Mouse (Mus musculus) urinary bladder, postnatal 25 days (tissue): ENCODE data around the gene Cnn1.
"Not testable (repeated sequence)": the region's sequence is repeated elsewhere in the genome, so short reads cannot be mapped to it uniquely, and the experiment has no call there.

Experiments used
- DNase-seq: peaks from one replicate; pipeline ENCODE4 v3.0.0; 2022; ENCODE audit warnings: low spot score

The Cnn1 gene

DNA sequence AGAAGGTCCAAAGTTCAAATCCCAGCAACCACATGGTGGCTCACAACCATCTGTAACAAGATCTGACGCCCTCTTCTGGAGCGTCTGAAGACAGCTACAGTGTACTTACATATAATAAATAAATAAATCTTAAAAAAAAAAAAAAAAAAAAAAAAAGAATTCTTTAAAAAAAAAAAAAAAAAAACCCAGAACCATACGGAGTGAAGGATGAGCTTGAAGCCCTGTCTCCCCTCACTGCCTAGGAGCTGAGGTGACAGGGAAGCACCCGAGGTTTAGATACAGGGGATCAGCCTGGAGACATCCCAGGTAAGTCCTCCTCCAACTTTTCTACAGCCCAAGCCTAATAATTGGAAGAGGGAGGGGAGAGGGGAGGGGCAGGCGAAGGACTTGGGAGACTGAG is 23.2 kb upstream of the Cnn1 start:
- DNase-seq = not testable (repeated sequence)

DNA sequence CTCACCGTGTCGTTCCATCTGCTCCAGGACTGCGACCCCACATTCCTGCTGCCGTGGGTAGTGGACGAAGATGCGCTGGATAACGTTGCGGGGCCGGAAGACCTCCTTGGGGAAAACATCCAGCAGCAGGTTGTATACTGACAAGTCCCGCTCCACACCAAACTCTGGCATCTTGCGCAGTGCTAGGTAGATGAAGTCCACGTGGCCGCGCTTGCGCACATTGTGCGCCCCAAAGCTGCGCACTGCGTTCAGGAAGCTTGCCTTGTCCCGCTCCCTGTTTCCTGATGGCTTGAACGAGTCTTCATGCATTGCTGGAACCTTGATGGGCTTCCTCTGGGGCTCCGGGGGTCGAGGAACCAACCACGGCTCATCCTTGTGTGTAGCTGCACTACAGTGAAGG is 22.8 kb upstream of the Cnn1 start:
- DNase-seq = no peak

DNA sequence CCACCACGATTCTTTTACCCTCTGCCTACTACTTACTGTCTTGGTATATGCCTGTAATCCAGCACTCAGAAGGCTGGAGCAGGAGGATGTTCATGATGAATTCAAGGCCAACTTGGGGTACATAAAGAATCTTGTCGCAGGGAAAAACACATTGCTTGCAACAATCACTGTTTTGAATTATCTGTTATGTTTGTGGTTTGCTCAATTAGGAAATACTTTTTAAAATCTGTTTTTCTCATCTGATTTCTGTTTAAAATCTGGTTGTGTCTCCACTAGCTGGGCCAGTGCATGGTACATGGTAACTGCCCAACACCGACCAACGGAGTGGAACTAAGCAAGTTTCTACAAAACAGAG is 14.4 kb upstream of the Cnn1 start:
- no peak for DNase-seq

DNA sequence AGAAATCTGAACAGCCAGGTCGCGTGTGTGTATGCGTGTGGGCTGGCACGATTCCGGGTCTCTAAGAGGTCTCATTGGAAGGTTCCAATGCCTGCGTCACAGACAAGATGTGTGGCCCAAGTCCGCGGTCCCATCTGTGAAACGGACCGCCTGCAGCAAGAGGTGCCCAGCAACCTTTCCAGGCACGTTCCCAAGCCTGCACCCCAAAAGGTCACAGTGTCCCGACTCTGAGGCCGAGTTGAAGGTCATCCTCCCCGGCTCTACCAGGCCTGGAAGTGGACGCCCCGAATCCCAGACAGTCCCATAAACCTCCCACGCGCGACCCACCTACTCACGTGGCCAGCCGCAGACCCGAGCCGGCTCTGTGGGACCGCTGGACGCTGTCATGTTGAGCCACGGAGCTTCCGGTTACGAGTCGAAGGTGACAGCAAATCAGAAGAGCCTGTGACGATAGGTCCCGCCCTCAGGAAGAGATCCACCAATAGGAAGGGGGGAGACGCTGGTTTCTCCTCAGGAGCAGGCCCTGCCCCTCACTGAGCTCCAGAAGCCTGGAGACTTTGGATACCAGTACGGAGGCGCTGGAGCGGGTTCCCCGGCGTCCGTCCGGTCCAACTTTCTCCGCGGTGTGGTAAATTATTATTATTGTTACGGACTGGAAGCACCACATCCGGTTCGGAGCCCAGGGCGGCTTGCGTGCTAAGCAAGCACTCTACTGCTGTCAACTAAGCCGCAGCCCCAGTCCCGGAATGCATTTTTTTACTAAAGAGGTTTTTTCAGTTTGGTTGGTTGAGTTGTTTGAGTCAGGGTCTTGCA is 13.8 kb upstream of the Cnn1 start, which contains the start of gene Ecsit:
Ecsit (minus strand) TSS at position 417 of the 813 bp plus-strand sequence.
- DNase-seq = peak; percentile 79

DNA sequence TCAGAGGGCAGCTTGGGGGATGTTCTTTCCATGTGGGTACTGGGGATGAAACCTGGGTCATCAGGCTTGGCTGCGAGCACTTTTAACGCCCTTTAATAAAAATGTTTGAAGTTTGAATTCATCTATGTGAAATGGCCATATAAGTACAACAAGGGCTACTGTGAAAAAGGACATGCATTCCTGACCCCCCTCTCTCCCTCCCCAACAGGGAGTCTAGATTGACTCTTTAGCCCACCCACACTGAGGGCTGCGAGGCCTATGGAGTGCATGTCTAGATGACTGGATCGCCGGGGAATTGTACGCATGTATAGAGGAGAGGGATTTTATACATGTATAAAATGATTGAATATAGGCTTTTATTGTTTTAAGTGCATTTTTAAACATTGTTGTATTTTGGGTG is 13.0 kb upstream of the Cnn1 start:
- DNase-seq = no peak

DNA sequence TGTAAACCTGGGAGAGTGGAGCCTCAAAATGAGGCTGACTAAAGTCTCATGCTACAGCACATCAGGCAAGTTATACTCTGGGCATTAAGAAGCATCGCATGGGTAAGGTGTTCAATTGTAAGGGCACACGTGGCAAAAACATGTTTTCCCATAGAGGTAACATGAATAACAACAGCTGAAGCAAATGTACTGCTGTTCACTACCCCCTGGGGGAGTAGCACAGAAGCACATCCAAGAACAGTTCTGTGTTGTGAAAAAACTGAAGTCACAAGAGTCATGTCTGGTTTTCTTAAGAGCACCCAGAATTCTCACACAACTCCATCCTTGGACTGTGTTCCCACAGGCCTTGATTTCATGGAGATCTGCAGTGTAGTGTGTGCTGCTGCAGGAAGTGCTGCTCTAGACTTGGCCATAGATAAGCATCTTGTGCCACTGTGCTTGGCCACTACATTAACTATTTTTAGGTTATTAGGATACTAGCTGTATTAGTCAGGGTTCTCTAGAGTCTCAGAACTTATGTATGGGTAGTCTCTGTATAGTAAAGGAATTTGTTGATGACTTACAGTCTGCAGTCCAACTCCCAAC is 11.9 kb upstream of the Cnn1 start:
- DNase-seq = no peak

DNA sequence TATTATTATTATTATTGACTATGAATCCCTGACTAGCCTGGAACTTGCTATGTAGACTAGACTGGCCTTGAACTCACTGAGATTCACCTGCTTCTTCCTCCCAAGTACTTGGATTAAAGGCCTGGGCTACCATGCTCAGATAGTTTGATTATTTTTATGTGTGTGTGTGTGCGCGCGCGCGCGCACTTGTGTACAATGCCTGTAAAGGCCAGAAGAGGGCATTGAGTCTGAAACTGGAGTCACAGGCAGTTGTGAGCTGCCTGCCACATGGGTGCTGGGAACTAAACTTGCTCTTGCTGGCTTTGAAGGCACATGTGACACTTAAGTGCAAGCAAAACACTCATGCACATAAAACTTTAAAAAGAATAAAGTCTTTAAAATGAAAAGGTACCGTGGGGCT is 9.7 kb upstream of the Cnn1 start:
- DNase-seq = no peak

DNA sequence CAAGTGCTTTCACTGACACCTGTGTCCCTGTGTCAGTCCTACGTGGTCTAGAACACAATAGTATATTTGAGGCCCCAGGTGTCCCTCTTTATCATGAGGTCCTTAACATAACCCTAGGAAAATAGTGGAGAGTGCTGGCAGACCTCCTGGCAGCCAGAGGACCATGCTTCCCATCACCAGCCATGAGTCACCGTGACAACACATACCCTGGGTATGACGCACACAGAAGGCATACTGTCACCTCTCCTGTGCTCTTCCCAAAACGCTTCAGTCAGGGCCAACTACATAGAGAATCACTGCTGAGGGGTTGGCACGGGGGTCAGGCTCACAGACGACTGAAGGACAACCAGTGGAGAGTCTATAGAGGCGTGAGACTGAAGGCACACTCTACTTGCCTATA is 9.0 kb upstream of the Cnn1 start:
- DNase-seq = no peak

DNA sequence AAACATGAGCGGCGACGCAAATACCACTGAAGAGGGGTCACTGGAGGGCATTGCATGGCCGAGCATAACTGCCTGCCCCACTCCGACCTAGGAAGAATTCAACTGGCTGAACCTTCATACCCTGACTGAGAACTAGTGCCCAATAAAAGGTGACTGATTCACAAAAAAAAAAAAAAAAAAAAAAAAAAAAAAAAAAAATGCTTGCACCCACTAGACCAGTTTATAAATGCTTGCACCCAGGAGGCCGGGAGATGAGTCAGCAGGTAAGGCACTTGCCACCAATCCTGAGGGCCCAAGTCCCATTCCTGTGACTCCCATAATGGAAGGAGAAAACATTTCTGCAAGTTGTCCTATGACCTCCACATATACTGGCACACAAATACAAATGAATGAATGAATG is 6.3 kb upstream of the Cnn1 start:
- DNase-seq = no peak

DNA sequence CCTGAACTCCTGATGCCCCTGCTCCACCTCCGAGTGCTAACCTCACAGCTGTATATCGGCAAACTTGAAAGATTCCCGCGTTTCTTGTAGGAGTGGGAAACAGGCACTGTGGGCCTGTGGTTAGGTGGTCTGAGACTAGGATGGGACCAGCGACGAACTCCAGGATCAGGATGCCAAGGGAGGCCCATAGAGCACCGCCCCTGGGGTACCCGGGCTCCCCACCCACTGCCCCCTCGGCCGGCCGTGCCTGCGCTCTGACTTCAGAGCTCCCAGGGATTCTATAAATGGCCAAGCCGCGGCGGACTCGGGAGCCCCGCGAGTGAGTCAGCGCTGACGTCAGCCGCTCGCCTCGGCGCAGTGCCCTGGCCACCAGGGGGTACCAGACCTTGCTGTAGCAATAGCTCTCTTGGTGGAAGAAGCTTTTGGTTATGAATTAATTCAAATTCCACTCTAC is 3.1 kb upstream of the Cnn1 start:
- DNase-seq = peak; percentile 87

DNA sequence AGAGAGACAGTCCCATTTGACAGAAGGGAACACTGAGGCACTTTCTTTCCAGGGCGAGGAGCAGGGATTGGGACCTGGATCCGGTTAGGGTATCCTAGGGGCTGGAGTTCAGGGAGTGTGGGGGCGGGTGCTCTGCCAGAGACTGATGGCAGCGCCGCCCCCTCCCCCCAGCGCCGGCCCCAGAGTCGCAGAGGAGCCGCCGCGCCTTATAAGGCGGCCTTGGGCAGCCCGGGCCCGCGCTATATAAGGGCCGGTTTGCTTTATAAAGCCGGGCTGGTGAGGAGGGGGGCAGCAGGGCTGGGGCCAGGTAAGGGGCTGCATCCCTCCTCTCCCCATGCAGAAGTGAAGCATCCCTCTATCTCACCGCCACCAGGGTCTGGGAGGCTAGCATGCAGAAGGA is 906 bp downstream of the Cnn1 start:
- no peak for DNase-seq

DNA sequence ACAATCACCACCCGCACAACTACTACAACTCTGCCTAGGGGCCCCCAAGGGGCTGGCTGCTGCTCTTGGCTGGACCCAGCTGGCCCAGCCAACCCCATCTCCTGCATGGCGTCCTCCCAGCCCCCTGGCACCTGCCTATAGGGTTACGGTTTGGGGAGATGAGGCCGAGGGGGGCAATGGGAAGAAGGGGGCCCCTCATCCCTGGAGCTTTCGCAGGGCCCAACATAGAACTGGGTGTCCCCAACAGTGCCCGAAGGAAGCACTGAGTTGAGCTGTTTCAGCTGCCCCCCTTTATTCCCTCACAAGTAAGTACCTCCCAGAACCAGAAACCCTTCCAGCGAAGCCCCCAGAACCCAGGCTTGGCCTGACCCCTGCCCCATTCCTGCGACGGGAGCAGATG is 9.2 kb downstream of the Cnn1 start:
- DNase-seq = no peak

DNA sequence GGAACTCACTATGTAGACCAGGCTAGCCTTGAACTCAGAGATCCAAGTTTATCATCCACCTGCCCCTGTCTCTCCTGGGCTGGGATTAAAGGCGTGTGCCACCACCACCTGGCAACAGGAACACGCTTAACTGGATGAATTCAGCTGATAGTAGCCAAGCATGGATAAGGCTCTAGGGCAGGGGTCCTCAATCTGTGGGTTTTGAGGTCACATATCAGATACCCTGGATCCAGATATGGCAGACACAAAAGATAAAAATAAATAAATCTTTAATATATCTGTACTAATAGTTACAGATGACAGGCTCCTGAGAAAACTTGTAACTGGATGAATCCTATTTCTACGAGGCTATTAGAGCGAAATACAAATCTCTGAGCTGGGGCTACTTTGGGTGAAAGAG is 16.6 kb downstream of the Cnn1 start:
- no peak for DNase-seq

DNA sequence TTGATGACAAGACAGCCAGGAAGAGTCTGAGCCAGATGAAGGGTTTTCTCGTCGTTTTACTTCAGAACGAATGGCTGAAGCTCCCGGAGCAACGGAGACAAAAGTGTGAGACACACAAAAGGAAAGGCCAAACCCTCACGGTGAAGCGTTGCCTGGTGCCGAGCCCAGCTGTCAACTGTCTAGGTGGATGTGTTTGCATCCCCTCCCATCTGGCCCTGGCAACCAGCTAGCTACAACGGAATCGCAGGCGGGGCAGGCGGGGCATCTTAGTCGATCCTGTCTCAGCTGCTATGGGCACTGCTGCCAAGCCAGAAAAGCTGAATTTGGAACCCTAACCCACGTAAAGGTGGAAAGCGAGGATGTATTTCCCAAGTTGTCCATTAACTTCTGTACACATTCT is 17.1 kb downstream of the Cnn1 start:
- no peak for DNase-seq

DNA sequence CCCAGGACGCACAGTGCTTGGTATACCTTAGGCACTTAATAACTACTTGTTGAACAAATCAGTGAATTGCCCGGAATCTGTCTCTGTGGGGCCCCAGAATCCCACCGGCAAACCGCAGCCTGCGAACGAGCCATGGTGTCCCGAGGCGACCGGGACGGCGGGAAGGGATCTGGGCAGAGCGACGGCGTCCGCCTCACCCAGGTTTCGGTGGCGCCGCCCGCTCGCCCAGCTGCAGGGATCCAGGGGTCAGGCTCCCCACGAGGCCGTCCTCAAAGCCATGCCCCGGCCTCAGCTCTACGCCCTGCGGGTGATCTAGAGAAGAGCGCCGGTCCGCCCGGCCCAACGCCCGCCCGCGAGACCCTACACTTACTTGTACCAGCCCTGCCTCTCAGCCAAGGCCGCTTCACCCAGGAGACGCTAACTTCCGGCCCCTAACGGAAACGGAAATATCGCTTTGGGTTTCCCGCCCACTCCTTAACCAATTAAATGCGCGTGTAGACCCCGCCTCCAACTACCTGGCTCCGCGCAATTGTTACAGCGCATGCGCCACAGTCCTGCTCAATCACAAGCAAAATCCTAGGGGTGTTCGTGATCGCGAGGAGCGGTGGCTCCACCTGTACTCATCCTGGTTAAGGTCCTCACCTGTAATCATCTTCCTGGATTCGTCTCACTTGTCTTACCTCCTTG is 17.9 kb downstream of the Cnn1 start, which contains the start of gene Elof1:
Elof1 (minus strand) TSS at position 433 of the 687 bp plus-strand sequence.
- DNase-seq = peak; percentile 85

DNA sequence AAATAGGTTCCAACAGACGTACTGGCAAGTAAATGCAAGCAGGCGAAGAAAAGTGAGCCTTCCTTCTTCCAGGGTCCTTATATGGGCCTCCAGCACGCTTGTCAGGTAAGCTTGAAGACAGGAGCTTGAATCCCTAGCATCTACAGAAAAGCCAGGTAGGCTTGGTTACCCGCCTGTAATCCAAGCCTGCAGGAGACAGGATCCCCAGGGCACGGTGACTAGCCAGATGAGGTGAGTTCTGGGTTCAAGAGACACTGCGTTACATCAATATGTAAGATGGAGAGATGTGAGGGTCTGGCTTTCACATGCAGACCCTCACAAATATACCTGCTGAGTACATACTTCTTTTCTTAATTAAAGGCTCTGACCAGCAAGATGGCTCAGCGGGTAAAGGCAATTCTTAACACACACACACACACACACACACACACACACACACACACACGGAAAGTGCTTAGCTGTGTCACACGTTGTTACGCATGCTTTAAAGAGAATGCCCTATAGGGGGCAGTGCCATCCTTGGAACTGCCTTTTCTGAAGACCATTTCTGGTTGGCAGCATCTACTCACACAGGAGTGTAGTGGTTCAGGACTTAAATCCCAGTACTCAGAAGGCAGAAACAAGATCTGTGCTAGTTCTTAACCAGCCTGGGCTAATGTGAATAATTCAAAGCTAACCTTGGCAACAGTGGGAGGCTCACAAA is 18.9 kb downstream of the Cnn1 start:
- peak; percentile 29 for DNase-seq

DNA sequence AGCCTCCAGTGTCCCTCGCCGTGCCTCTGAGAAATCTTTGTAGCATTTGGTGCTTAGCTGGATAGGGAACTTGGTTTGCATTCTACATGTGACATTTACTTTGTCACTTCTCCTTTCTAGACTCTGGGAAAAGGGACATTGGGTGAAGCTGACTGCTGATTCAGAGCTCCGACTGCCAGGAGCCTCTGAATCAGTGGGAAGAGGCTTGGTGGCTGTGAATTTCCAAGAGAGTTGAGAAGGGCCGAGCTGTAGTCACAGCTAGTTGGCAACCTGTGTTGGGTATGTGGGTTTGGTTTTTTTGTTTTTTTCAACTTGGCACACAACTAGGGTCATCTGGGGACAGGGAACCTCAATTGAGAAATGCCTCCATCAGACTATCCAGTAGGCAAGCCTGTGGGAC is 20.5 kb downstream of the Cnn1 start:
- no peak for DNase-seq

DNA sequence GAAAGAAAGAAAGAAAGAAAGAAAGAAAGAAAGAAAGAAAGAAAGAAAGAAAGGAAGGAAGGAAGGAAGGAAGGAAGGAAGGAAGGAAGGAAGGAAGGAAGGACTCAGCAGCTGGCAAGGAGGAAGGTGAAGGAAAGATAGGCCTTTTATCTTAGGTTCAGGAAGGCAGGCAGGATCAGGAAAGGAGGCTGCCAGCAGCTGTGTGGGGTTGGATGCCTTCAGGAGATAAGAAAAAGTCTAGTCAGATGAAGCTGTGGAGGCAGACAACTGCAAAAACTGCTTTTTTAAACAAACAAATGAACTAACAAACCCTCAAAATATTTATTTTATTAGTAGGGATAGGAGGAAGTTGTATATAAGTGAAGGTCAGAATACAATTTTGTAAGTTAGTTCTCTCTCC is 22.5 kb downstream of the Cnn1 start:
- DNase-seq = no peak

DNA sequence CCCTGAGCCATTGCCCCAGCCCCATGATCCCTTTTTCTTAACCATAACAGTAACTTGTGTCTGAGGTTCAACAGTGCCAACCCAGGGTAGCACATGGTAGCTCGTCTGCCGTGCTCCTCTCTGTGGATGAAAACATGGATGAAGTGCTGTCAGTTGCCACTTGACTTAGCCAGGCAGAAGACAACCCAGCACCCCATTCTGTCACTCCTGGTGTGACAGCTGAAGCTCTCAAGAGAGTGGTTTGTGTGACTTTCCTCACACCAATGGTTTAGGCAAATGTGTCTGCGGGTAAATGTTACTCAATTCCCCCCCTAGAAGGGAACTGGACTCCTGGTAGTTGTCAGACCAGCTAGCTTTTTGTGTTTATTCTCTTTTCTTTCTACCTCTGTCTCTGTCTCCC is 23.0 kb downstream of the Cnn1 start:
- no peak for DNase-seq

DNA sequence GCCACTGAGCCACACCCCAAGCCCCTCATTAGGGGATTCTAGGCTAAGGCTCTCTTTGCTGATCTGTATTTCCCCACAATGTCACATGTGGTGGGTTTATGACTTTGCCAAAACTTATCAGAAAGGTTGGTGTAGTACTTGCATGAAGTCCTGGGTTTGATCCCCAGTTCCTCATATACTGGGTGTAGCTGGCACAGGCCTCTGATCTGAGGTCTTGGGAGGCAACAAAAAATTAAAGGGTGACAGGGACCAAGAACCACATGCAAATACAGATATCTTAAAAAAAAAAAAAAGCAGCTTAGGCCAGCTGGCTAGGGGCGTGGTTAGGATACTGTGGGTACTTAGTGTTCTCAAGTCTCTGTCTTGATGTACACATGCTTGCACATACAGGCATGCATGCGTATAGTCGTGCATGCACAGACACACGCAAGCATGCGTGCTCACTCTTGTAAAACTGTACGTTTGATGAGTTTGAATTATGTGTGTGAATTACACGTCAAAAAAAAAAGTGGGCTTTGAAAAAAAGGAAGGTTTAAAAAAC is 24.1 kb downstream of the Cnn1 start:
- no peak for DNase-seq

DNA sequence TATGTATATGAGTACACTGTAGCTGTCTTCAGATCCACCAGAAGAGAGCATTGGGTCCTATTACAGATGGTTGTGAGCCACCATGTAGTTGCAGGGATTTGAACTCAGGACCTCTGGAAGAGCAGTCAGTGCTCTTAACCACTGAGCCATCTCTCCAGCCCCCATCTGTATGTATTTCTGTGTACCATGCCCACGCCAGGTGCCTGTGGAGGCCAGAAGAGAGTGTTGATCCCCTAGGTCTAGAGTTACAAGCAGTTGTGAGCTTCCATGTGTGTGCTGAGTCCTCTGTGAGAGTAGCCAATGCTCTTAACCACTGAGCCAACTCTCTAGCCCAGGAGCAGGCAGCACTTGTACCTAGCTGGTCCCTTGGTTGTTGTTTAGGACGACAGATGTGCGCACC is 25.2 kb downstream of the Cnn1 start:
- no peak for DNase-seq
